Mouse (Mus musculus): ENCODE measurements around the gene Ywhag.

Ywhag gene

GRCm38 (mm10) chr5:135890920-135891319 lies 43.5 kb downstream of the Ywhag start:
- CTCF ChIA-PET = no interaction called here

GRCm38 (mm10) chr5:135890323-135890722 lies 44.1 kb downstream of the Ywhag start:
- CTCF ChIA-PET = interaction anchor here (1.1 kb wide), 1 partner anchor 8 kb away, joined by 19 read pairs; no protein-coding TSS in a partner anchor

- CTCF ChIA-PET = interaction anchor here (0.6 to 0.7 kb wide), 2 partner anchors 72 to 212 kb away, joined by 4 to 10 read pairs; no protein-coding TSS in a partner anchor
These were observed 45.8 kb downstream of the Ywhag start for GRCm38 (mm10) chr5:135888405-135889215.

- CTCF ChIA-PET = interaction anchor here (0.6 kb wide), 1 partner anchor 213 kb away, joined by 4 read pairs; no protein-coding TSS in a partner anchor
These were observed 46.7 kb downstream of the Ywhag start, which contains the start of gene Hspb1 for GRCm38 (mm10) chr5:135887675-135888102. Hspb1 (plus strand) TSS chr5:135887919.

GRCm38 (mm10) chr5:135884641-135885040 lies 49.8 kb downstream of the Ywhag start:
- CTCF ChIA-PET = no interaction called here

GRCm38 (mm10) chr5:135879449-135880158 lies 54.8 kb downstream of the Ywhag start:
- CTCF ChIA-PET = no interaction called here

- CTCF ChIA-PET = interaction anchor here (0.6 to 1.5 kb wide), 2 partner anchors 19 to 20 kb away, joined by 5 to 7 read pairs; no protein-coding TSS in a partner anchor
These were observed 56.6 kb downstream of the Ywhag start for GRCm38 (mm10) chr5:135877831-135878231.

- CTCF ChIA-PET = interaction anchor here (0.6 to 1.5 kb wide), 2 partner anchors 18 to 21 kb away, joined by 5 to 7 read pairs; no protein-coding TSS in a partner anchor
These were observed 57.2 kb downstream of the Ywhag start for GRCm38 (mm10) chr5:135877180-135877579.

GRCm38 (mm10) chr5:135873753-135874152 lies 60.7 kb downstream of the Ywhag start:
- CTCF ChIA-PET = no interaction called here

GRCm38 (mm10) chr5:135872996-135873395 lies 61.4 kb downstream of the Ywhag start:
- CTCF ChIA-PET = interaction anchor here (0.5 kb wide), 1 partner anchor 1772 kb away, joined by 3 read pairs; no protein-coding TSS in a partner anchor

- CTCF ChIA-PET = no interaction called here
These were observed 63.9 kb downstream of the Ywhag start for GRCm38 (mm10) chr5:135870505-135870904.

GRCm38 (mm10) chr5:135869661-135870423 lies 64.6 kb downstream of the Ywhag start:
- CTCF ChIA-PET = no interaction called here

GRCm38 (mm10) chr5:135868653-135869052 lies 65.8 kb downstream of the Ywhag start:
- CTCF ChIA-PET = no interaction called here

GRCm38 (mm10) chr5:135867637-135868593 lies 66.5 kb downstream of the Ywhag start:
- CTCF ChIA-PET = no interaction called here

GRCm38 (mm10) chr5:135866662-135867061 lies 67.8 kb downstream of the Ywhag start:
- CTCF ChIA-PET = no interaction called here

Data from spleen, embryonic (tissue).